15 mouse cellular contexts compared by ENCODE assay signal in the genomic region with DNA sequence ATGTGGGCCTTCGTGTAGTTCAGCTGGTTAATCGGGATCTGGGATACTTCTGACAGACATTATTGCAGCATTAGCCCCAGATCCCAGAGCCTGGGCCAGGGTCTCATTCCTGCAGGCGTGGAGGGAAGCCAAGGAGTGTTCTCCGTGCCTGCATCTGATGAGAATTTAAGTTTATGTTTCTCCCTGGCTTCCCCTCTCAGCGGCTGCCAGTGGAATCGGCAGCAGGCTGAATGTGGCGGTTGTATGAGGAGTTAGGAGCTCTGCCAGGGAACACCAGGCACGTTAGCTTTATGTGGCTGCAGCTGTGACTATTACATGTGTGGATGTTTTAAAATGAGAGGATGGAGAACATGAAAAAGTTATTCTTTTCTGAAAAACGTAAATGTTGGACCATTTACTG. TPM values are rescaled to one million over a fixed set of nuclear protein-coding genes. Genes with fewer than 3 reads are reported as not detected.
A peak's percentile ranks its signal among the peaks of the same experiment; 100 is the strongest.
DNase-seq lines count a peak whose midpoint lies in the region; ATAC-seq and TF ChIP-seq lines count a peak whose summit lies in the region.
"Had no signal": no experiment of that assay in that cellular context is flagged by ENCODE, and none has a peak within 500 bp of the region (broad histone marks: within the 10 kb centered on the region; RNA-seq: fewer than 3 reads in every experiment).

No protein-coding gene starts in this region.

- H3K4me1 ChIP-seq in forebrain, embryonic 14.5 days (ENCODE audit: control insufficient read depth, insufficient read depth, low read length) = 0 out of 2 replicates have a peak, but pooled peaks cover 3% of the 10 kb centered on the region
- peaks cover 13% of the 10 kb centered on the region for H3K4me1 ChIP-seq in forebrain, embryonic 12.5 days
- H3K4me1 ChIP-seq in neural tube, embryonic 13.5 days (replicated peaks) = peaks cover 39% of the 10 kb centered on the region

- H3K27ac ChIP-seq in forebrain, embryonic 14.5 days (ENCODE audit: low read depth, low read length) = no peak overlapping the region
- H3K27ac ChIP-seq in forebrain, embryonic 12.5 days = no peak overlapping the region
- peak overlapping the region; percentile 51 for H3K27ac ChIP-seq in layer of hippocampus, adult 2 months
- H3K27ac ChIP-seq in neural tube, embryonic 13.5 days (replicated peaks) = 0 out of 2 replicates have a peak overlapping the region, but pooled peaks have one; percentile 10
- H3K27ac ChIP-seq: midbrain, embryonic 15.5 days had no signal

- ATAC-seq in forebrain, embryonic 14.5 days = no peak
- ATAC-seq in forebrain, embryonic 12.5 days (ENCODE audit: low FRiP score) = no peak
- ATAC-seq in neural tube, embryonic 13.5 days (ENCODE audit: low read depth) = no peak
- ATAC-seq: hindbrain, embryonic 16.5 days; midbrain, embryonic 15.5 days had no signal

- no peaks in the 10 kb centered on the region for H3K27me3 ChIP-seq in forebrain, embryonic 14.5 days (replicated peaks; ENCODE audit: control insufficient read depth, insufficient read depth, low read length)
- no peaks in the 10 kb centered on the region for H3K27me3 ChIP-seq in forebrain, embryonic 12.5 days
- H3K27me3 ChIP-seq in neural tube, embryonic 13.5 days = no peaks in the 10 kb centered on the region
- H3K27me3 ChIP-seq: CH12.LX; midbrain, embryonic 15.5 days had no signal

- peak; percentile 34 for TF ChIP-seq CTCF in layer of hippocampus, adult 2 months (conservative IDR thresholded peaks at IDR 0.05)

- H3K4me3 ChIP-seq in forebrain, embryonic 14.5 days (ENCODE audit: low read depth, low read length) = no peak overlapping the region
- no peak overlapping the region for H3K4me3 ChIP-seq in forebrain, embryonic 12.5 days (replicated peaks)
- no peak overlapping the region for H3K4me3 ChIP-seq in layer of hippocampus, adult 2 months
- H3K4me3 ChIP-seq in neural tube, embryonic 13.5 days = no peak overlapping the region
- H3K4me3 ChIP-seq: midbrain, embryonic 15.5 days had no signal

- no peak overlapping the region for H3K4me2 ChIP-seq in forebrain, embryonic 14.5 days (ENCODE audit: low read length)
- no peak overlapping the region for H3K4me2 ChIP-seq in forebrain, embryonic 12.5 days
- H3K4me2 ChIP-seq in neural tube, embryonic 13.5 days = no peak overlapping the region
- H3K4me2 ChIP-seq: midbrain, embryonic 15.5 days had no signal

- H3K9ac ChIP-seq in forebrain, embryonic 14.5 days (ENCODE audit: low read length) = no peak overlapping the region
- no peak overlapping the region for H3K9ac ChIP-seq in forebrain, embryonic 12.5 days
- no peak overlapping the region for H3K9ac ChIP-seq in neural tube, embryonic 13.5 days
- H3K9ac ChIP-seq: midbrain, embryonic 15.5 days had no signal

- DNase-seq in forebrain, embryonic 14.5 days (ENCODE audit: low spot score) = peak; percentile 46
- DNase-seq in layer of hippocampus, adult 2 months (ENCODE audit: low spot score in 2 of 2) = no peak
- no peak for DNase-seq in layer of hippocampus, adult 8-10 months (ENCODE audit: low spot score in 2 of 2)
- no peak for DNase-seq in neural tube, embryonic 10.5 days (ENCODE audit: extremely low spot score, low spot score)
- peak; percentile 35 for DNase-seq in right cerebral cortex, postnatal 4 days
- DNase-seq in kidney, postnatal 14 days = no peak
- DNase-seq: adrenal gland, postnatal 14 days; kidney, adult 18-20 months; kidney, postnatal 4 days; thymus, postnatal 25 days had no signal

- 72% methylated on average over 9 of the region's 9 CpGs for WGBS in forebrain, embryonic 14.5 days
- 91% methylated on average over 9 of the region's 9 CpGs for WGBS in forebrain, embryonic 12.5 days
- WGBS in neural tube, embryonic 13.5 days = 67% methylated on average over 9 of the region's 9 CpGs

- H3K9me3 ChIP-seq in forebrain, embryonic 14.5 days (replicated peaks; ENCODE audit: control insufficient read depth, low read length) = no peaks in the 10 kb centered on the region
- H3K9me3 ChIP-seq in forebrain, embryonic 12.5 days = no peaks in the 10 kb centered on the region
- no peaks in the 10 kb centered on the region for H3K9me3 ChIP-seq in neural tube, embryonic 13.5 days
- H3K9me3 ChIP-seq: midbrain, embryonic 15.5 days had no signal

- peaks cover 22% of the 10 kb centered on the region for H3K36me3 ChIP-seq in forebrain, embryonic 14.5 days (ENCODE audit: control insufficient read depth, insufficient read depth, low read length)
- H3K36me3 ChIP-seq in forebrain, embryonic 12.5 days (replicated peaks) = peaks cover 29% of the 10 kb centered on the region
- peaks cover 24% of the 10 kb centered on the region for H3K36me3 ChIP-seq in neural tube, embryonic 13.5 days

RNA-seq across cellular contexts. Expression of a gene that starts 23.4 kb away (rescaled TPM):
- polyA plus RNA-seq in forebrain, embryonic 14.5 days (2014; fragmentation: Nextera tagmentation; extraction: Ambion mirVana) = 14.8 and 24.2 TPM in 2 replicates
- polyA plus RNA-seq in forebrain, embryonic 12.5 days (2016; fragmentation: Nextera tagmentation; extraction: Ambion mirVana) = 30.4 and 36.9 TPM in 2 replicates
- 10 to 100 TPM; 24.1 to 28.7 TPM for total RNA-seq in layer of hippocampus, adult 2 months (2021)
- total RNA-seq in layer of hippocampus, adult 8-10 months (2022) = 10 to 100 TPM; 23.4 to 28.6 (median 24.3) TPM
- 25.3 and 26.7 TPM in 2 replicates for polyA plus RNA-seq in neural tube, embryonic 13.5 days (2015; fragmentation: Nextera tagmentation; extraction: Ambion mirVana)

Comparison
In these comparisons a context has a peak if more than half of its experiments do, and no peak if none do; other contexts are left out.
1. DNase-seq: peak in forebrain, embryonic 14.5 days (single experiment) and right cerebral cortex, postnatal 4 days (single experiment); none in layer of hippocampus, adult 2 months (0 of 2), layer of hippocampus, adult 8-10 months (0 of 2), neural tube, embryonic 10.5 days (single experiment) and kidney, postnatal 14 days (single experiment).
2. H3K27ac ChIP-seq: peak in layer of hippocampus, adult 2 months (single experiment) and neural tube, embryonic 13.5 days (single experiment); none in forebrain, embryonic 14.5 days (single experiment) and forebrain, embryonic 12.5 days (single experiment).